Mouse (Mus musculus): ENCODE data around the gene Mylpf.

GRCm38 (mm10) chr7:127255008-127255407, 46.3 kb downstream of the Mylpf start:
- TF ChIP-seq CTCF (conservative IDR thresholded peaks at IDR 0.05; ENCODE audit: insufficient read depth, insufficient read length, low read depth, low read length) (no peak), POLR2A (IDR thresholded peaks at IDR 0.05; ENCODE audit: low read depth, low read length) (no peak)
